Mouse (Mus musculus): ENCODE results near the gene Supt4a.

Supt4a gene

GRCm38 (mm10) chr11:87737175-87737740 is at the start of gene Supt4a:
Gene Supt4a (plus strand): TSS chr11:87737552.
- peak; percentile 99 for DNase-seq (ENCODE audit: low read depth)

- no peak for DNase-seq (ENCODE audit: low read depth)
These were observed 48.7 kb upstream of the Supt4a start for GRCm38 (mm10) chr11:87688478-87689203.

GRCm38 (mm10) chr11:87689402-87689808 is 47.9 kb upstream of the Supt4a start:
- peak; percentile 45 for DNase-seq (ENCODE audit: low read depth)

- DNase-seq (ENCODE audit: low read depth) = no peak
These were observed 47.2 kb upstream of the Supt4a start for GRCm38 (mm10) chr11:87690054-87690740.

GRCm38 (mm10) chr11:87697131-87697682 is 40.1 kb upstream of the Supt4a start:
- DNase-seq (ENCODE audit: low read depth) = no peak

GRCm38 (mm10) chr11:87698126-87698525 is 39.2 kb upstream of the Supt4a start:
- no peak for DNase-seq (ENCODE audit: low read depth)

- no peak for DNase-seq (ENCODE audit: low read depth)
These were observed 36.2 kb upstream of the Supt4a start for GRCm38 (mm10) chr11:87701108-87701507.

- DNase-seq (ENCODE audit: low read depth) = no peak
These were observed 35.3 kb upstream of the Supt4a start for GRCm38 (mm10) chr11:87701877-87702620.

GRCm38 (mm10) chr11:87703654-87704053 is 33.7 kb upstream of the Supt4a start:
- DNase-seq (ENCODE audit: low read depth) = no peak

- DNase-seq (ENCODE audit: low read depth) = no peak
These were observed 33.1 kb upstream of the Supt4a start for GRCm38 (mm10) chr11:87704289-87704688.

- DNase-seq (ENCODE audit: low read depth) = no peak
These were observed 29.8 kb upstream of the Supt4a start for GRCm38 (mm10) chr11:87707570-87707969.

GRCm38 (mm10) chr11:87708979-87709378 is 28.4 kb upstream of the Supt4a start:
- DNase-seq (ENCODE audit: low read depth) = no peak

GRCm38 (mm10) chr11:87709513-87710261 is 27.7 kb upstream of the Supt4a start:
- no peak for DNase-seq (ENCODE audit: low read depth)

- no peak for DNase-seq (ENCODE audit: low read depth)
These were observed 27.1 kb upstream of the Supt4a start for GRCm38 (mm10) chr11:87710262-87710615.

- no peak for DNase-seq (ENCODE audit: low read depth)
These were observed 25.2 kb upstream of the Supt4a start for GRCm38 (mm10) chr11:87712188-87712587.

GRCm38 (mm10) chr11:87715999-87716398 is 21.4 kb upstream of the Supt4a start:
- DNase-seq (ENCODE audit: low read depth) = no peak

- no peak for DNase-seq (ENCODE audit: low read depth)
These were observed 17.8 kb upstream of the Supt4a start for GRCm38 (mm10) chr11:87719526-87719925.

- no peak for DNase-seq (ENCODE audit: low read depth)
These were observed 17.0 kb upstream of the Supt4a start for GRCm38 (mm10) chr11:87720324-87720723.

- no peak for DNase-seq (ENCODE audit: low read depth)
These were observed 16.5 kb upstream of the Supt4a start for GRCm38 (mm10) chr11:87720839-87721238.

GRCm38 (mm10) chr11:87722168-87722567 is 15.2 kb upstream of the Supt4a start:
- no peak for DNase-seq (ENCODE audit: low read depth)

GRCm38 (mm10) chr11:87722891-87723290 is 14.5 kb upstream of the Supt4a start:
- DNase-seq (ENCODE audit: low read depth) = peak; percentile 17

GRCm38 (mm10) chr11:87725515-87725914 is 11.8 kb upstream of the Supt4a start:
- DNase-seq (ENCODE audit: low read depth) = no peak
